In the genomic region with DNA sequence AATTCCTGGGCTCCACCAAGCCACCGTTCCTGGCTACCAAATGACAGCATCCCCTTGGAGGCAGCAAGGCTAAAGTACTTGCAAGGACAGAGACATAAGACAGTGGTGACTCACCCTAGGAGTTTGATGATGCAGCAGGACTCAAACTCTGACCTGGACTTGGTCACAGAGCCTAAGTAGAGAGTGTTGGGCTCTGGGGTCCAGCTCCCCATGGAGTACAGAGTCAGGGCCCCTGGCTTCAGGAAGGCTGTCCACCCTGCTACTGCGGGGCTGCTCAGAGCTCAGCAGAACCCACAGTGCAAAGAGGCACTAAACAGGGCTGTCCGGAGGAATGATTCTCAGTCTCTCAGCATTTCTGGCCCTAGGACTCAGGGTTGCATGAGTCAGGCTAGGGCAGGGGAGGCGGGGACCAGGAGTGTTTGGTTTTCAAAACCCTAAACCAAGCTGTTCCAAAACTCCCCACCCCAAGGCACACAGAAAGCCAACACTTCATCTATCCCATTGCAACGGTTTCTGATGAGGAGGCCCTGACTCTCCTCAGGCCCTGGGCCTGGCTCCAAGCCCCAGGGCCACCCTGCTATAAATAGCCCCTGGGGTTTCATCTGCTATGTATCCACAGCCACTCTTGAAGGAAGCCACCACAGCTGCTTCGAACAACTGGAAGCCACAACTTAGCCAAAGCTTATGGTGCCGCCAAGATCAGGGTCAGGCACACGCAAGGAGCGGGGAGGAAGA, we compare ENCODE assay signal across 8 mouse cellular contexts.
DNase-seq lines count a peak whose midpoint lies in the region; ATAC-seq lines count a peak whose summit lies in the region.

No protein-coding gene starts in this region.

- H3K27me3 ChIP-seq in heart, embryonic 16.5 days (ENCODE audit: control insufficient read depth, insufficient read depth, low read length), result no peaks in the 10 kb centered on the region
- no peaks in the 10 kb centered on the region for H3K27me3 ChIP-seq in liver, embryonic 13.5 days

- peak; percentile 95 for DNase-seq in NIH3T3 (ENCODE audit: low read depth)
- DNase-seq in liver, embryonic 13.5 days, result no peak
- DNase-seq in urinary bladder, postnatal 14 days (ENCODE audit: low spot score), result peak; percentile 63
- no peak for DNase-seq in layer of hippocampus, adult 18-20 months (ENCODE audit: low spot score in 2 of 2)
- DNase-seq in cerebellum, postnatal 14 days, result no peak
- DNase-seq in right cerebral cortex, postnatal 10 days (ENCODE audit: low spot score in 2 of 2), result no peak

- 16% methylated on average over 9 of the region's 9 CpGs for WGBS in heart, embryonic 16.5 days
- 56% methylated on average over 9 of the region's 9 CpGs for WGBS in liver, embryonic 13.5 days (ENCODE audit: insufficient replicate concordance)

- peak overlapping the region; percentile 94 for H3K27ac ChIP-seq in heart, embryonic 16.5 days (ENCODE audit: low read length)
- H3K27ac ChIP-seq in liver, embryonic 13.5 days, result peak overlapping the region; percentile 58

- H3K4me1 ChIP-seq in heart, embryonic 16.5 days (ENCODE audit: control insufficient read depth, insufficient read depth, low read length), result peaks cover 86% of the 10 kb centered on the region
- H3K4me1 ChIP-seq in liver, embryonic 13.5 days (replicated peaks), result peaks cover 54% of the 10 kb centered on the region

- peak overlapping the region; percentile 62 for H3K4me2 ChIP-seq in heart, embryonic 16.5 days (ENCODE audit: low read depth, low read length)
- peak overlapping the region; percentile 72 for H3K4me2 ChIP-seq in liver, embryonic 13.5 days

- H3K36me3 ChIP-seq in heart, embryonic 16.5 days (ENCODE audit: control insufficient read depth, insufficient read depth), result peaks cover 23% of the 10 kb centered on the region
- H3K36me3 ChIP-seq in liver, embryonic 13.5 days, result peaks cover 36% of the 10 kb centered on the region

- H3K4me3 ChIP-seq in heart, embryonic 16.5 days (ENCODE audit: low read length), result peak overlapping the region; percentile 7
- H3K4me3 ChIP-seq in liver, embryonic 13.5 days (replicated peaks), result no peak overlapping the region

- H3K9ac ChIP-seq in heart, embryonic 16.5 days (ENCODE audit: low read length), result peak overlapping the region; percentile 62
- peak overlapping the region; percentile 69 for H3K9ac ChIP-seq in liver, embryonic 13.5 days

- peak; percentile 44 for ATAC-seq in common myeloid progenitor, adult 5-6 weeks (replicated peaks; ENCODE audit: low read depth, poor library complexity, severe bottlenecking)
- peak; percentile 61 for ATAC-seq in heart, embryonic 16.5 days (replicated peaks; ENCODE audit: extremely low read depth, insufficient read depth, low FRiP score)
- no peak for ATAC-seq in liver, embryonic 13.5 days (ENCODE audit: low read depth)

- no peaks in the 10 kb centered on the region for H3K9me3 ChIP-seq in heart, embryonic 16.5 days (replicated peaks; ENCODE audit: control insufficient read depth, low read length)
- H3K9me3 ChIP-seq in liver, embryonic 13.5 days (replicated peaks), result no peaks in the 10 kb centered on the region

Comparison
In these comparisons a context has a peak if more than half of its experiments do, and no peak if none do; other contexts are left out.
1. DNase-seq: peak in NIH3T3 (single experiment) and urinary bladder, postnatal 14 days (single experiment); none in liver, embryonic 13.5 days (single experiment), layer of hippocampus, adult 18-20 months (0 of 2), cerebellum, postnatal 14 days (0 of 2) and right cerebral cortex, postnatal 10 days (0 of 2).